Mouse (Mus musculus): Measurements from ENCODE around the gene Ikbke.
"Not testable (repeated sequence)": the region's sequence is repeated elsewhere in the genome, so short reads cannot be mapped to it uniquely, and the experiment has no call there.

Ikbke gene

DNA sequence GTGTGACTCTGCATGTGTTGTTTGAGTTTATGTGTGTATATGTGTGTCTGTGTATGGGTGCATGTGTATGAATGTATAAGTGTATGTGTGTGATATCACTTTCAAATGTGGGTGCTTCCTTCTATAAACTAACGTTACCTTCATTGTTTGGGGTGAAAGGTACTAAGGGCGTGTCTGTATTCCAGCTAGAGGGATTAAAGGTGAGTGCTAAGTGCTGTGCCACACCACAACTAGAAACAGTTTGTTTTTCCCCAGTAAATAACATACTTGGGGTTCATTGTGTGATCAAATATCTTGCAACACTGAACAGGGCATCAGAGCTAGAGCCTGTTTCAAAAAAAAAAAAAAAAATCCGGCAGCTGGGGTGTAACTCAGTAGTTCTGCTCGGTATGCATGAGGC is 2.3 kb upstream of the Ikbke start:
- no peak for DNase-seq (ENCODE audit: low read depth, low spot score)

DNA sequence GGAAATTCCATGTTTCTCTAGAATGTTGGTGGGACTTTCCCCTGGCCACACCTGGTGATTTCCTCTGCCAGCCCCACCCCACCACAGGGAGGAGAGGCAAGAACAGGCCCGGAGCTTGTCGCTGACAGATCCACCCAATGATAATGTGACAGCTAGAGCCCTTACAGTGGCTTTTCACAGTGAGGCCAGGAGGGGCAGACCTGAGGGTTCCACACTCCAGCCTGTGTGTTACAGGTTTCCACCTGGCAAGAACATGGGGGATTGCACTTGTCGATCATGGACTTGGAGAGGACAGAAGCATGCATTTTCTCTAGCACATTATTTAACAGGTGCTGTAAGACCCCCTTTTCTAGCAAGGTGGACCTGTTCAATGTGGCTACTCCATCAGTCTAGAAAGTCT is 874 bp upstream of the Ikbke start:
- DNase-seq (ENCODE audit: low read depth, low spot score) = peak; percentile 81

DNA sequence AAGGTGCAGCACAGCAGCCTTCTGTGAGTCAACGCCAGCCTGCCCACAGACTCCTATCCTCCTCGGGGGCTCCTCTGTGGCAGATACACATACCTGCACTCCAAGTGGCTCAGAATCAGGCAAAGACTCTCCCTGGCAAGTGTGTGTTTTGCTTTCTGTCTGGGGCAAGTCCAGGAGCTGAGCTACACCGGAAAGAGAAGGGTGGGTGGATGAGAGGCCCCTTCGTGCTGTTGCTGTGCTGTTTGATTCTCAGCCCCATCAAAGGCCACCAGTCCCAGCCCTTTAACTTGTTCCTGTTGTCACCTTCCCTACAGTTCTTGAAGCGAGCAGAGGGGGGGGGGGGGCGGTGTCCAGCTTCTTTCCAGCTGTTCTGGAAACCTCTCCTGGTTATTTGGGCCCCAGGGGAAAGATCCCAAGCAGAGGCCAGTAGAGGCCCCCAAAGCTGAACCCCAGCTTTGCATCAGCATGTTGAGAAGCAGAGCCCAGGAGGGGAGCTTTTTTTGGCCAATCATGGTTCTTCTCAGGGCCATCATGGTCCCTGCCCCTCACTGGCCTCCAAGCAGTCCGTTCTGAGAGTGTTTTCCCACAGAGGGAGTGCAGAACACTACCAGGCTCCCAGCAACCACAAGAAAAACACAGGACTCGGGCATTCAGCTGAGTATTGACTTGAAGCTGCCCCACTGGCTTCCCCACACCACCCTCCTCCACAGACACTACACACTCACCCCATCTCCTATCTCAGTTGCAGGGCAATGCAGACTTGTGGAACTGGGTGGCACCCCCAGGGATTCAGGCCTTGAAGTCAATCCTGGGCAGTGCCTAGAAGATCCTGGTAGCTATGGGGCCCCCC is 575 bp downstream of the Ikbke start:
- peak; percentile 69 for DNase-seq (ENCODE audit: low read depth, low spot score)

DNA sequence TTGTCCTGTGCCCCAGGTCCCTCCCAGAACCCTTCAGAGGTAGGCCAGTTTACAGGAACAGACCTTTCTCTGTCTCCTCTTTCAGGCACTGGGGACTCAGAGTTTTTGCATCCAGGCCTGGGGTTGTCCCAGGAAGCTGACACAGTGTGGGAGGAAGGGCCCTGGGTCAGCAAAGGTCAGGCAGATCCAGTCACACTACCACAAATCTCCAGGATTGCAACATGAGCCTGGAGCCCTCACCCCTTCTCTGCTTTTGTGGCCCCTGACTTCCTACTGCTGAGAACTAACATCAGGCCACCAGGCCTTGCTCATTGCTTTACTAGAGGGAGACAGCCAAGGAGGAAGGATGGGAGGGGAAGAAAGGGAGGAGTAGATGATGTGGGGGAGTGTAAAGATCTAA is 2.6 kb downstream of the Ikbke start:
- DNase-seq (ENCODE audit: low read depth, low spot score) = no peak

DNA sequence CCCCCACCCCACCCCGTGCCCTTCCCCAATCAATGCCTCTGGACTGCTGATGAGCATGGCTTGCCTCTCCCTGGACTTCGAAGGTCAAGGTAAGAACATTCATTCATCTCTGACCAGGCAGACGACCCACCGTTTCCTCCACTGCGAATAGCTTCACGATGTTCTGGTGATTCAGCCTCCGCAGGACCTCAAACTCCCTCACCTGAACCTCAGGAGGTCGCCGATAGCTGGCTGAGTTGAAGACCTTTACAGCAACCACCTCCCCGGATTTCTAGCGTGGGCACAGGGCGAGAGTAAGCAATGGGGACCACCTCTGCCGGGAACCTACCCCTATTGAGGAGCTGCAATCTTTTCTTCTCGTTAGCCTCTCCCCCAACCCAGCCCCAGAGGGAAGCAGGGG is 3.8 kb downstream of the Ikbke start:
- DNase-seq (ENCODE audit: low read depth, low spot score) = no peak

DNA sequence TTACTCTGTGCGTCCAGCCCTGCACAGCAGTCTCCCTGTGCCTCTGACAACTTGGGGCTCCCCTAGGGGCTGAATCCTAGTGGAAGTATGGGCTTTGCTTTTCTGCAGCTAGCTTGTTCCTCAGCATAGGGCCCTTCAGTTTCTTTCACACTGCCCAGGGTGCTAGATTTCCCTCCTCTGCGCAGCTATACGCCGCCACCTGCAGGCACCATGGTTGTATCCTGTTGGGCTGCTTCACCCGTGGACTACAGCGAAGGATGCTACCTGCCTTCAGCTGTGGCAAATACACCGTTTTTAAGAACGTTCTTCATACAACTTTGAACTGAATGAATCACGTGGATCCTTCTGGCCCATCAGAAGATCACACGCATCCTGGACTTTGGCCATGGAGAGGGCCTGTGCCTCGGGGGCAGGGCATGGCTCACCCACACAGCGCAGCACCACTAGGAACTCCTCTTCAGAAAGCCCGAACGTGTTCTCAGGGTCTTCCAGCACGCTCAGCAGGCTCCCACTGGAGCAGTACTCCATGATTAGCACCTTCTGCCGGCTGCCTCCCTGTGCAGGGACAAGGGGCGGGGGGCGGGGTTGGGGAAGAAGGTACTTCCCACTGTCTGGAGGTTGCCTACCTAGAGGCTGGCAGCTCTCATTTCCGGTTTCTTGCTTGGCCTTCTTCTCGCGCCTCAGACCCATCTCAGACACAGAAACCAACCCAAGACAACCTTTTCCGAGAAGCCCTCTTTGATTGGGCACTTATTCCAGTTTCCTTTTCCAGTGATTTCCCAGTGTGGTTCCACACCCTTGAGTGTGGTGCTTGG is 4.5 kb downstream of the Ikbke start:
- DNase-seq (ENCODE audit: low read depth, low spot score) = no peak

DNA sequence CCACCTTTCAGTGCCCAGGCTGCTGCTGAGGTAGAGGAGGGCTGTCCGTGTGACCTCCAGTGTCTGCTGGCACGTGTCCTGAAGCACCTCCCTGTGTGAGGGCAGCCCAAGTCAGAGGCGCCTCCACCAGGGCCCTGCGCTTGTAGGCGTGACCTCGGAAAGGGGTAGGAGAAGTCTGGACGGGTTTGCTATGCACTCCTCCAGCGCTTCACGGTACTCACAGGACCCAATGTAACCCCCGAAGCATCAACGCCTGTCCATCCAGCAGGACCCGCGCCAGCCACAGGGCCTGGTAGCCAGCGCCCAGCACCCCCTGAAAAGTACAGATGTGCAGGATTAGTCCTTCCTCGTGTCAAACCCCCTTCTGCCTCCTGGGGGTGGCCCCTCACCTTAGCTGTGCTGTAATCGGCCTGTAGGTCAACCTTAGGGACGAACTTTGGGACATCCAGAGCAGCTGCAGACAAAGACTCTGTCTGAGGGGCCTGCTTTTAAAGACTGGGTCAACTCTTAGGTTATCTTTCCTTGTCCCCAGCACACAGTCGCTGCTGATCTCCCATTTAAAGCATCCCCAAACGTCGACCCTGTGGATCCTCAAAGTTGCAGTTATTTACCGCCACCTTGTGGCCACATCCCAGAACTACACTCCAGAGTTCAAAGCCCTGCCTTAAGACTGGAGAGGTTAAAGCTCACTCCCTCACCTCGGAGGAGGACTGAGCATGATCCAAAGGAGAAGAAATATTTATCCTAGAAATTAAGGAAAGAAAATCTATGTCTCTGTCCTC is 9.4 kb downstream of the Ikbke start:
- peak; percentile 85 for DNase-seq (ENCODE audit: low read depth, low spot score)

DNA sequence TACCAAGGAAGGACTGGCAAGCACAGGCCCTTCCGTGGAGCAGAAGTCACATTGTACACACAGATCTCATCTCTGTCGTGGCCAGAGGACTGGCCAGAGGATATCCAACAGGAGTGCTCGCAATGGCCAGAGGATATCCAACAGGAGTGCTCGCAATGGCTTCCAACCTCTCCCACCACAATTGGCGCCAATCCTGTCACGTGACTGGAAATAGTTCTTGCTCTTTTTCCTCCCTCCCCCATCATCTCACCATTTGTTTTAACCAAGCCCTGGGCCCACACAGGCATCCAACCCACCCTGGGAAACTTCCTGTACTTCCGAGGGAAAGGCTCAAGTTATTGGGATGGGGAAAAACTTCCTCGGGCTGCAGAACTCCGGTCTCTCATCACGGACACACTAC is 10.6 kb downstream of the Ikbke start:
- no peak for DNase-seq (ENCODE audit: low read depth, low spot score)

DNA sequence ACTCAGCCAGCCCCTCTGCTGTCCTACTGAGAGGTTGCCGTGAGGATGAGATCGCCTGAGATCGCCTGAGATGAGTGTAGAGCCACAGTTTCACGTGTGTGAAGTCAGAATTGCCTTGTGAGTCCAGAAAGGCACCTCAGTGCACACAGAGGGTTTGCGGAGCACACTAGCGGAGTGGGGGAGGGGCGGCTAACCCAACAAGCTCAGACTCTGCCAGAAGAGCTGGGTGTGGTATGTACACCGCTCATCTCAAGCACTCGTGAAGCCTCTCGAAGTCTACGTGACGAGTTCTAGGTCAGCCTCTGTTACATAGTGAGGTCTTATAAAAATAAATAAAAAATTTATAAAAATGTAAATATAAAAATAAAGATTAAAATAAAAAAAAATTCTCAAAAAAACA is 15.5 kb downstream of the Ikbke start:
- DNase-seq (ENCODE audit: low read depth, low spot score) = no peak

DNA sequence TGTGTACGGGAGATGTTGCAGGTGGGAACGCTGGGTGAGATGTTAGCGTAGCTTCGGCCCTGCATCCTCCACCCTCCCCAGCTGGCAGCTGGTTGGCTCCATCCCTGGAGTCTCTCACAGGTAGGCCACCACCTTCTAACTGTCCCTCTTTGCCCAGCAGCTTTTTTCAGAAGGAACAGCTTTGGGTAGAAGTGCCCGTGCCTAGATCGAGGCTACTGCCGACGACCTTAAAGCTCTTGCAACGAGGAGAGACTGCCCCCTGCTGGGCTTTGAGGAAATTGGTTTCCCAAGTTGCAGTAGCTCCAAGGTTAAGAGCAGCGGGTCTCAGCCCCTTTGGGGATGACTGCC is 19.1 kb downstream of the Ikbke start:
- DNase-seq (ENCODE audit: low read depth, low spot score) = peak; percentile 84

DNA sequence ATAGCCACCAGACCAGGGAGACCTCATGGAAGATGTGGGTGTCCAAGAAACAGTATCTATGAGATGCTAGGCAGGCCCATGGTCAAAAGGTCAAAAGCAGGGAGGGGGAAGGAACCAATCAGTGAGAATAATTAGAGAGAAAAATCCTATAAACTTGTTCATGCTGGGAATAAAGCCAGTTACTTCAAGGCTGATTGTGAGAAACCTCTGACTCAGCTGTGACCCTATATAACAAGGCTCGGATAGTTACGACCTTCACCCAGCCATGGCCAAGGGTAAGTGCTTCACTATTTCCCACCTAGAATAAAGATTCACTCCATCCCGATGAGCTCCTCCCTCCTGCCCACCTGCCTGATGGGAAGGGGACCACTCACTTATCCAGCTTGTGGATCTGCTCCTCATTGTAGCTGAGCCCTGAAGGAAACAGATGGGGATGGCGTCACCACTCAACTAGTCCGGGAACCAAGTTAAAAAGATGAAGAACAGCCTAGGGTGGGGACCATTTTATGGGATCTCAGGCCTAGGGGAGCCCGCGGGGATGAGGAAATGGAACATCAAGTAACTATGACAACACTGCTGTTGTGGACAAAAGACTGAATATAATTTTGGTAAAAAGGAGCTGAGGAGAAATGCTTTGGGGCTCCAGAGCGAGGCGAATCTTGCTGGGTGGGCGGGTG is 19.6 kb downstream of the Ikbke start:
- no peak for DNase-seq (ENCODE audit: low read depth, low spot score)

DNA sequence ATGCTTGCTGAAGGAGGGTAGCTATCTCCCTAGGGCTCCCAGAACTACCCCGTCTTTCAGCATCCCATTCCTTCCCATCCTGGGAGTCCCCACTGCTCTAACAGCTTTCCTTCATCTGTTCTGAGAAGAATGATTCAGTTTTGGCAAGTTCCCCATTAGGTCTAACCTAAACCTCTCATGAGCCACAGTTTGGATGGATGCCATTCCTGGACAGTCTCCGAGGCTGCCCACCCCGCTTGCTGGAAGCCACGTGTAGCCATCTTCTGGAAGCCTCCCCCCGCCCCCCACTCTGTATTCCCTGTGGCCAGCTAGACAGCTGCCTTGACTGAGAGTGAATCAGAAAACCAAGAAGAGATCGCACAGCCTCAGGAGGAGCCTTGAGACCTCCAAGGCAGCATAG is 22.1 kb downstream of the Ikbke start:
- no peak for DNase-seq (ENCODE audit: low read depth, low spot score)

DNA sequence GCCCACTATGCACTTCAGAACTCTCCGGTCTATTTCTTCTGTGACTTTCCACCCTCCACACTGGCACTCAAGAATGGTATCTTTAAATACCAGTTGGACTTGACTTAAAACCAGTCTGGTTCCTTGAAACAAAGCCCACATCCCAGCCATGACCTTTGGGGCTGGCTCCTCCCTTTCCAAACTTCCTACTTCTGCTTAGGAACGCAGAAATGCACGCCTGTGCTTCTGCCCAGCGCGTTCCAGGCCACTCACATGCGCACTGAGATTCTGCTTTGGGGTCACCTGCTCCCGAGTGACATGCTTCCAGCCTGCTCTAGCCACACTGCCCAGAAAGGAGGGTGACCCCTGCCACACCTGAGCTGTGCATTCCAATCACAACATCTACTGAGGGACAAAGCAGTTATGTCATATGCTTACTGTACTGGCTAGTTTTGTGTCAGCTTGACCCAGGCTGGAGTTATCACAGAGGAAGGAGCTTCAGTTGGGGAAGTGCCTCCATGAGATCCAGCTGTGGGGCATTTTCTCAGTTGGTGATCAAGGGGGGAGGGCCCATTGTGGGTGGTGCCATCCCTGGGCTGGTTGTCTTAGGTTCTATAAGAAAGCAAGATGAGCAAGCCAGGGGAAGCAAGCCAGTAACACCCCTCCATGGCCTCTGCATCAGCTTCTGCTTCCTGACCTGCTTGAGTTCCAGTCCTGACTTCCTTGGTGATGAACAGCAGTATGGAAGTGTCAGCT is 26.7 kb downstream of the Ikbke start:
- not testable (repeated sequence) for DNase-seq (ENCODE audit: low read depth, low spot score)

DNA sequence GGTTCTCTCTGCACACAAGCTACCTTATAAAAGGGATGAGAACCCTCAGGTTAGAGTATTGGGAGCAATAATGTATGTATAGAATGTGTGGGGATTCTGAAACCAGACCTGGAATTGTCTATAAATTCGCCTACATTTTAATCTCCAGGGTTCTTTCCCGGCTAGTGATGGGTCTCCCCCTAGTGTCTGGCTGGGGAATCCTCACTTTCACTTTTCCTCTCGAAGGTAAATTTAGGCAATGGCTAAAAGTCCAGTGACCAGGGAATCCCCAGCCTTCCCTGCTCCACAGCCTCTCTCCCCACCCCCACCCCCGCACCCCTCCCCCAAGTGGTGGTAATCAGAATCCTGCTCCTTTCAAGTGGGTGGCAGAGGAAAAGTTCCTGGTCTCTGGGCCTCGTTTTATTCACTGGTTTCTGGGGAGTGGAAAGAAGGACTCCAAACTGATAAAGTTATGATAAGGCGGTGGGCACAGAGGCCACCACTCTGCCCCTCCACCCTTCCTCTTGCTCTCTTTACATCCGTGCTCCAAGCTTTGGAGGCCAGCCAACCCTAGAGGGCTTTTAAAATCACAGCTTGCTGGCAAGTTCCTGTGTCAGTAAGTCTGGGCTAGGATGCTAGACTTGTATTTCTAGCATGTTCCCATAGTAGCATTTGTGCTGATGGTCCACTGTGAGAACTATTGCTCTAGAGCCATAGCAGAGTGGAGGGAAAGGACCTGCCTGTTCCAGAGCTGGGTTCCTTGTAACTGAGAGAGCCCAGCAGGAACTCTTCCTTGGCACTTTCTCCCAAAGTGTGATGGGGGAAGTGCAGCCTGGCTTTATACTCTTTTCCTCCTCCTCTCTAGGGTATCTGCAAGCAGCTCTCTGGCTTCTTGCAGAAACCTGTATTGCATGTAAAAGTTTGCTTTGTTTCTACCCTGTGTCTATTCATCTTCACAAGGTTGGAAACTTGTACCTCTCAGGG is 32.7 kb downstream of the Ikbke start:
- DNase-seq (ENCODE audit: low read depth, low spot score) = peak; percentile 65

DNA sequence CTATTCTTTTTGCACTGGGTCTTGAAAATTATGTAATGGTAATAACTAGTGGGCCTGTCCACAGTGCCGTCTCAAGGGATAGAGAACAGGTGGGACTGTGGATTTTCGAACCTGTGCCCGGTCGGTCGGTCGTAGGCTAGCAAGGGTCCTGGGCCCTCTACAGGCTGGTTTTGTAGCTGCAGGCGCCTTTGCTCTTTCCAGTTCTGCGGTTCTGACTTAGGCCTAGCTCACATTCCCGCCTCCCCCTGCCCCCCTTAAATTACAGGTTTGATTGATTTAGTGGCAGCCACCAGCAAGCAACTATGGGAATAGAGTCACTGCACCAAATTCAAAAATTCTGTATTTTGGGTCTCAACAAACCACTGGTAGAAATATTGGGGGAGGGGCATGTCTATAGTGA is 33.5 kb downstream of the Ikbke start:
- peak; percentile 72 for DNase-seq (ENCODE audit: low read depth, low spot score)

DNA sequence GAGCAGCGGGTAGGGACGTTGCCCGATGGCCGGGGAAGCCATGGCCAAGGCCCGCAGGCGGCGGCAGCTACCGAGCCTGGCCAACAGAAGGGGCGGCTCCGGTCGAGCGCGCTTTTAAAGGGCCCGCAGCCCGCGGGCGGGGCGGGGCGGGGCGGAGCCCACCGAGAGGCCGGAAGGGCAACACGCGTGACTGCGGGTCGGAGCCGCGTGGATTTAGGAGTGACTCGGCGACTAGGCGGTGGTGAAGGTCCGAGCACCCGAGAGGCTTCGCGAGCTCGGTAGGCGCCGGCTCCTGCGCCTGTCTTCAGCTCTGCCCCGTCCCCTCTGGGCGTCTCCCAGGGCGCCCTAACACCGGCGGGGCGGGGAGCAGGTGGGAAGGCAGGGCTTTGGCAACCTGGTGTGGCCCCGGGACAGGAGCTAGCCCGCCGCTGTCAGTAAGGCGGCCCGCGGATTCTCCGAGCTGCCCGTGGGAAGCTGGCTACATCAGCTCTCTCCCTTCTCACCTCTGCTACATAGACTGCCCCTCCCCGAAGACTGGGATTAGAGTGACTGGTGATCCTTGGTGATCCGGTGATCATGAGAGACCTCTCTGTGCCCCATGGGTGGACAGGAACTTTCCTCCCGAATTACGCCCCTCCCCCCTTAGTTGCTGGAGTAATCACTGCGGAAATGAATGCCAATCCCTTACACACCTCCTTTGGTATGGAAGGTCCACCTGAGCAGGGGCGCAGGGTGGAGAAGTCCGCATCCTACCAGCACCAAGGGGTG is 34.1 kb downstream of the Ikbke start, which contains the start of gene Rassf5:
Gene Rassf5, minus strand, starts transcription at position 170 of the 768 bp plus-strand sequence.
- peak; percentile 65 for DNase-seq (ENCODE audit: low read depth, low spot score)

DNA sequence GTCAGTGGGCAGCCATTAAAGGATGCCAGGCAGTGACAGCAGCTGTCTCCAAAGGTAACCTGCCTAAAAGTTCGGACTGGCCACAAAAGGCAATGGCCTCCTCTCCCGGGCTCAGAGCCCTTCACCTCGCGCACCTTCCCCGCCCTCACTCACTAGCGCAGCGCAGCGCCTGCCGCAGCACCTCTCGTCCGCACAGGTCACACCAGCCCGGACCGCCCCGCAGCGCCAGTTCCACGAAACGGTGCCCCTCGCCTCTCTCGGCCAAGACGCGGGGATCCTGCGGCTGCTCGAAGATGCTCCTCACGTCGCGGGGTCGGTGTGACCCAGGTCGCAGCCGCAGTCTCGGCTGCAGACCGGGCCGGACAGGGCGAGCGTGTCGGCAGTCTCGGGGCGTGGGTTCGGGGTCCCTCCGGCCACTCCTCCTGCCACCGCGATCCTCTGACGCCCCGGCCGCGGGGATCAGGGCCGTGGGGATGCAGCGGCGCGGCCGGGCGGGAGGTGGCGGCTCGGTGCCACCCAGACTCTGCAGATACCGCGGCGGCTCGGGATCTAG is 34.8 kb downstream of the Ikbke start:
- no peak for DNase-seq (ENCODE audit: low read depth, low spot score)

DNA sequence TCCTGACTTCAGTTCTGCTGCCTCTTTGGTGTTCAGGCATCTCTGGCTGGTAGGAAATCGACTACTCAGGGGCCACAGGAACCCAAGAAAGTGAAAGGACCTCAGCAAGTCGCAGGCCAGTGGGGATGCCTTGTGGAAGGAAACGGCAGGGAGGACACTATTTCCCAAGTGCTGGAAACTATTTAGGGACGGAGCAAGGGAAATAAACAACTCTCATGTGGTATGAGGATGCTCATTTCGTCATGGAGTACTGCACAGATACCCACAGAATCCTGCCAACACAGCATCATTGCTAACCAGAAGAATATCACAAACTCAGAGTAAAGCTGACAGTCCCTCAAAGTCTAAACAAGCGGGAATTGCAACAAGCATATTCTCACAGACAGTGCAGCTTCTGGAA is 36.5 kb downstream of the Ikbke start:
- DNase-seq (ENCODE audit: low read depth, low spot score) = no peak

All from CD4-positive, CD25-positive, alpha-beta regulatory T cell, adult 2 months (primary cell).